Mouse (Mus musculus): ENCODE measurements around the gene Blcap. TPM values are rescaled to one million over a fixed set of nuclear protein-coding genes. Genes with fewer than 3 reads are reported as not detected.
"Not testable (repeated sequence)": the region's sequence is repeated elsewhere in the genome, so short reads cannot be mapped to it uniquely, and the experiment has no call there.

The Blcap gene
- 38.3 and 38.6 TPM in 2 replicates for polyA plus RNA-seq (2016; fragmentation: Nextera tagmentation; extraction: Ambion mirVana)

- DNase-seq (ENCODE audit: low spot score), result peak; percentile 74
- 11% methylated on average over 6 of the region's 6 CpGs for WGBS
- Histone ChIP-seq H3K27me3 (ENCODE audit: insufficient read depth, poor library complexity, severe bottlenecking) (no peaks in the 10 kb centered on the region), H3K36me3 (no peaks in the 10 kb centered on the region), H3K4me1 (peaks cover 12% of the 10 kb centered on the region), H3K4me3 (no peak within 1 kb of the TSS), H3K9me3 (no peaks in the 10 kb centered on the region), H3K27ac (no peak within 1 kb of the TSS)
These were observed at the start of gene Blcap for GRCm38 (mm10) chr2:157571224-157571832. Gene Blcap (minus strand): TSS chr2:157571274.

- Histone ChIP-seq H3K4me3 (no peak overlapping the region), H3K27ac (no peak overlapping the region), H3K9me3 (no peaks in the 10 kb centered on the region), H3K27me3 (ENCODE audit: insufficient read depth, poor library complexity, severe bottlenecking) (peaks cover 36% of the 10 kb centered on the region), H3K4me1 (peaks cover 8% of the 10 kb centered on the region), H3K36me3 (no peaks in the 10 kb centered on the region)
- DNase-seq (ENCODE audit: low spot score), result no peak
- 89% methylated on average over 4 of the region's 4 CpGs for WGBS
These were observed 47.3 kb upstream of the Blcap start for GRCm38 (mm10) chr2:157618393-157618792.

- Histone ChIP-seq H3K9me3 (no peaks in the 10 kb centered on the region), H3K36me3 (no peaks in the 10 kb centered on the region), H3K4me3 (no peak overlapping the region), H3K27ac (no peak overlapping the region), H3K4me1 (peaks cover 8% of the 10 kb centered on the region), H3K27me3 (ENCODE audit: insufficient read depth, poor library complexity, severe bottlenecking) (peaks cover 69% of the 10 kb centered on the region)
- DNase-seq (ENCODE audit: low spot score), result no peak
- 17% methylated on average over 10 of the region's 11 CpGs for WGBS
These were observed 42.9 kb upstream of the Blcap start for GRCm38 (mm10) chr2:157613997-157614396.

- peaks cover 21% of the 10 kb centered on the region for H3K4me1 ChIP-seq
- 85% methylated on average over 3 of the region's 3 CpGs for WGBS
- H3K9me3 ChIP-seq, result no peaks in the 10 kb centered on the region
- peaks cover 73% of the 10 kb centered on the region for H3K27me3 ChIP-seq (ENCODE audit: insufficient read depth, poor library complexity, severe bottlenecking)
- no peak overlapping the region for H3K4me3 ChIP-seq
- no peak for DNase-seq (ENCODE audit: low spot score)
- H3K36me3 ChIP-seq, result no peaks in the 10 kb centered on the region
- H3K27ac ChIP-seq, result no peak overlapping the region
These were observed 40.7 kb upstream of the Blcap start for GRCm38 (mm10) chr2:157611735-157612134.

- Histone ChIP-seq H3K27me3 (ENCODE audit: insufficient read depth, poor library complexity, severe bottlenecking) (peaks cover 65% of the 10 kb centered on the region), H3K27ac (0 out of 2 replicates have a peak overlapping the region, but pooled peaks have one; percentile 38), H3K4me3 (no peak overlapping the region), H3K36me3 (no peaks in the 10 kb centered on the region), H3K9me3 (no peaks in the 10 kb centered on the region), H3K4me1 (peaks cover 20% of the 10 kb centered on the region)
- WGBS, result 70% methylated on average over 9 of the region's 9 CpGs
- no peak for DNase-seq (ENCODE audit: low spot score)
These were observed 36.6 kb upstream of the Blcap start for GRCm38 (mm10) chr2:157607542-157608236.

- Histone ChIP-seq H3K9me3 (no peaks in the 10 kb centered on the region), H3K4me1 (peaks cover 40% of the 10 kb centered on the region), H3K4me3 (no peak overlapping the region), H3K27ac (no peak overlapping the region), H3K36me3 (no peaks in the 10 kb centered on the region), H3K27me3 (ENCODE audit: insufficient read depth, poor library complexity, severe bottlenecking) (peaks cover 41% of the 10 kb centered on the region)
- peak; percentile 83 for DNase-seq (ENCODE audit: low spot score)
- 7% methylated on average over 18 of the region's 18 CpGs for WGBS
These were observed 34.1 kb upstream of the Blcap start for GRCm38 (mm10) chr2:157605025-157605675.

- no peak overlapping the region for H3K4me3 ChIP-seq
- no peaks in the 10 kb centered on the region for H3K36me3 ChIP-seq
- no peaks in the 10 kb centered on the region for H3K9me3 ChIP-seq
- 27% methylated on average over 6 of the region's 6 CpGs for WGBS
- H3K4me1 ChIP-seq, result peaks cover 26% of the 10 kb centered on the region
- H3K27ac ChIP-seq, result peak overlapping the region; percentile 6; the same call in 1 of the 2 replicates
- H3K27me3 ChIP-seq (ENCODE audit: insufficient read depth, poor library complexity, severe bottlenecking), result peaks cover 24% of the 10 kb centered on the region
- peak; percentile 86 for DNase-seq (ENCODE audit: low spot score)
These were observed 30.4 kb upstream of the Blcap start for GRCm38 (mm10) chr2:157601435-157601839.

GRCm38 (mm10) chr2:157596876-157597566 lies 25.9 kb upstream of the Blcap start:
- Histone ChIP-seq H3K4me1 (peaks cover 13% of the 10 kb centered on the region), H3K36me3 (no peaks in the 10 kb centered on the region), H3K9me3 (no peaks in the 10 kb centered on the region), H3K27me3 (ENCODE audit: insufficient read depth, poor library complexity, severe bottlenecking) (no peaks in the 10 kb centered on the region), H3K27ac (0 out of 2 replicates have a peak overlapping the region, but pooled peaks have one; percentile 16), H3K4me3 (peak overlapping the region; percentile 42)
- WGBS, result 61% methylated on average over 22 of the region's 22 CpGs
- DNase-seq (ENCODE audit: low spot score), result no peak

GRCm38 (mm10) chr2:157585351-157585750 lies 14.3 kb upstream of the Blcap start:
- H3K27me3 ChIP-seq (ENCODE audit: insufficient read depth, poor library complexity, severe bottlenecking); H3K27ac ChIP-seq; H3K4me3 ChIP-seq; H3K9me3 ChIP-seq; H3K4me1 ChIP-seq; H3K36me3 ChIP-seq; DNase-seq (ENCODE audit: low spot score): not testable (repeated sequence)
- WGBS, result 20% methylated on average over 7 of the region's 7 CpGs

- Histone ChIP-seq H3K36me3 (no peaks in the 10 kb centered on the region), H3K27ac (no peak overlapping the region), H3K9me3 (no peaks in the 10 kb centered on the region), H3K4me3 (no peak overlapping the region), H3K27me3 (ENCODE audit: insufficient read depth, poor library complexity, severe bottlenecking) (peaks cover 6% of the 10 kb centered on the region; the same call in 1 of the 2 replicates), H3K4me1 (peaks cover 4% of the 10 kb centered on the region; the same call in 1 of the 2 replicates)
- 69% methylated on average over 2 of the region's 2 CpGs for WGBS
- DNase-seq (ENCODE audit: low spot score), result no peak
These were observed 1.7 kb upstream of the Blcap start for GRCm38 (mm10) chr2:157572786-157573185.

GRCm38 (mm10) chr2:157569796-157570485 lies 1.1 kb downstream of the Blcap start:
- DNase-seq (ENCODE audit: low spot score), result no peak
- 70% methylated on average over 9 of the region's 9 CpGs for WGBS
- no peaks in the 10 kb centered on the region for H3K27me3 ChIP-seq (ENCODE audit: insufficient read depth, poor library complexity, severe bottlenecking)
- H3K4me1 ChIP-seq, result peaks cover 16% of the 10 kb centered on the region
- H3K4me3 ChIP-seq, result no peak overlapping the region
- no peaks in the 10 kb centered on the region for H3K9me3 ChIP-seq
- H3K36me3 ChIP-seq, result no peaks in the 10 kb centered on the region
- H3K27ac ChIP-seq, result no peak overlapping the region

GRCm38 (mm10) chr2:157568881-157569280 lies 2.2 kb downstream of the Blcap start:
- H3K36me3 ChIP-seq, result peaks cover 5% of the 10 kb centered on the region; the same call in 1 of the 2 replicates
- no peak overlapping the region for H3K27ac ChIP-seq
- H3K27me3 ChIP-seq (ENCODE audit: insufficient read depth, poor library complexity, severe bottlenecking), result no peaks in the 10 kb centered on the region
- WGBS, result 33% methylated on average over 2 of the region's 2 CpGs
- no peaks in the 10 kb centered on the region for H3K9me3 ChIP-seq
- peaks cover 20% of the 10 kb centered on the region for H3K4me1 ChIP-seq
- DNase-seq (ENCODE audit: low spot score), result no peak
- H3K4me3 ChIP-seq, result no peak overlapping the region
